Mouse (Mus musculus): ENCODE results near the gene Grk1.

DNA sequence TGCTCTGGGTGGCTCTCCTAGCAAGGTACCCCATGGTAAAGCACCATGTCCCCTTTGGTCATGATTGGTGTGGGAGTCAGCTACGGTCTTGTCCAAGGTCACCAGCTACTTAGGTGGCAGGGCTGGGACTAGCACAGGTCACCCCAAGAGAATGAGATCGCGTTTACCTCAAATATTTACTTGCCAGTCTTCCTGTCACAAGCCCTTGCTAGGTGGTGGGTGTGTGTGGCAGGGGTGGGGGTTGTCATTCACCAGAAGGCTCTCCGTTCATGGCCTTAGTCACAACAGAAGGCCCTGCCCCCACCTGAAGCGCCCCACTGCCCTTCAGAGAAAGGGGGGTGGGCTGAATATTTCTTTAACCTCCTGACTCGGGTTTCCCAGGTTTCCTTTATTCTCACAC lies 1.4 kb upstream of the Grk1 start:
- TF ChIP-seq CTCF (IDR thresholded peaks at IDR 0.05) (no peak), EP300 (IDR thresholded peaks at IDR 0.05) (no peak)
